Mouse (Mus musculus) liver, postnatal 0 days (tissue): ENCODE results near the gene Ccdc85c. TPM values are rescaled to one million over a fixed set of nuclear protein-coding genes. Genes with fewer than 3 reads are reported as not detected.

ENCODE experiments used
- ATAC-seq: fragments of 200-750 bp; cut with Nextera tagmentation; 2 replicates; pipeline ENCODE4 v1.8.0; 2017; ENCODE audit warnings: mild to moderate bottlenecking, moderate library complexity
- DNase-seq: peaks from one replicate; pipeline ENCODE4 v3.0.0-alpha.2; 2016
- H3K27ac ChIP-seq: fragments of 300-500 bp; sonication (generic); 2 replicates; pipeline ENCODE4 v1.5.1; 2014; ENCODE audit warnings: antibody characterized with exemption, moderate library complexity, mild to moderate bottlenecking, low read depth
- H3K27me3 ChIP-seq: fragments of 300-500 bp; sonication (generic); 2 replicates; pipeline ENCODE4 v1.6.1; 2014; ENCODE audit warnings: low read length, control low read depth, mixed read lengths; ENCODE audit not compliant: insufficient read depth
- H3K36me3 ChIP-seq: fragments of 300-500 bp; sonication (generic); replicated peaks from 2 replicates; pipeline ENCODE4 v1.6.1; 2014; ENCODE audit warnings: mild to moderate bottlenecking, control low read depth, low read length, moderate library complexity, mixed read lengths; ENCODE audit not compliant: insufficient read depth
- H3K4me1 ChIP-seq: fragments of 300-500 bp; sonication (generic); 2 replicates; pipeline ENCODE4 v1.6.1; 2014; ENCODE audit warnings: antibody characterized with exemption, mild to moderate bottlenecking, control low read depth; ENCODE audit not compliant: insufficient read depth
- H3K4me2 ChIP-seq: fragments of 300-500 bp; sonication (generic); 2 replicates; pipeline ENCODE4 v1.6.1; 2014; ENCODE audit warnings: low read depth, mild to moderate bottlenecking, low read length, moderate library complexity, mixed read lengths
- H3K4me3 ChIP-seq: fragments of 300-500 bp; sonication (generic); 2 replicates; pipeline ENCODE4 v1.5.1; 2014; ENCODE audit warnings: low read depth, low read length
- H3K9ac ChIP-seq: fragments of 300-500 bp; sonication (generic); replicated peaks from 2 replicates; pipeline ENCODE4 v1.6.1; 2014; ENCODE audit warnings: mild to moderate bottlenecking, moderate library complexity
- H3K9me3 ChIP-seq: fragments of 300-500 bp; sonication (generic); 2 replicates; pipeline ENCODE4 v1.6.1; 2016; ENCODE audit warnings: mild to moderate bottlenecking, control low read depth, low read length, mixed read lengths
- CTCF ChIP-seq: sonication (generic); IDR thresholded peaks from 2 replicates; pipeline ENCODE4 v1.5.1; 2016; ENCODE audit warnings: antibody characterized with exemption, low read depth
- EP300 ChIP-seq: IDR thresholded peaks from 2 replicates; pipeline ENCODE4 v1.6.1; 2016; ENCODE audit warnings: antibody characterized with exemption, low read depth, mild to moderate bottlenecking
- WGBS: fragments of 180-500 bp; shearing (Covaris S2); extraction: QIAGEN DNeasy Blood & Tissue Kit; methylation state at CpG from one replicate; pipeline ENCODE4 v1.1.7; 2014; ENCODE audit not compliant: insufficient replicate concordance; 5-methylcytosine and 5-hydroxymethylcytosine counted together
- polyA plus RNA-seq: library from polyadenylated mRNA; unstranded; fragments of >200 nt; fragmentation: Nextera tagmentation; extraction: Ambion mirVana; gene quantifications from 2 replicates; pipeline ENCODE4 v1.2.1, GENCODE M21; 2015

Gene Ccdc85c
- polyA plus RNA-seq, 1 experiment from 2014 or later = 1.5 TPM

- Histone ChIP-seq H3K27me3 (no peaks in the 10 kb centered on the region), H3K27ac (no peak overlapping the region), H3K4me2 (no peak overlapping the region), H3K4me1 (no peaks in the 10 kb centered on the region), H3K36me3 (peaks cover 64% of the 10 kb centered on the region), H3K9me3 (no peaks in the 10 kb centered on the region), H3K4me3 (no peak overlapping the region), H3K9ac (no peak overlapping the region)
- WGBS = 89% methylated on average over 6 of the region's 6 CpGs
- ATAC-seq (no peak), DNase-seq (no peak)
- TF ChIP-seq CTCF (peak; percentile 23; the same call in 1 of the 2 replicates), EP300 (no peak)
Observed at GRCm38 (mm10) chr12:108187541-108188091, 87.6 kb downstream of the Ccdc85c start.

GRCm38 (mm10) chr12:108181716-108182115, 93.5 kb downstream of the Ccdc85c start:
- ATAC-seq (no peak), DNase-seq (no peak)
- Histone ChIP-seq H3K9me3 (no peaks in the 10 kb centered on the region), H3K4me3 (no peak overlapping the region), H3K4me2 (no peak overlapping the region), H3K9ac (no peak overlapping the region), H3K36me3 (peaks cover 26% of the 10 kb centered on the region), H3K27me3 (no peaks in the 10 kb centered on the region), H3K27ac (no peak overlapping the region), H3K4me1 (peaks cover 19% of the 10 kb centered on the region)
- no peak for TF ChIP-seq CTCF
- no peak for TF ChIP-seq EP300
- WGBS = 86% methylated on average over 6 of the region's 6 CpGs

GRCm38 (mm10) chr12:108179321-108180266, 95.6 kb downstream of the Ccdc85c start, which contains the start of gene Ccnk:
Ccnk (plus strand) TSS chr12:108179579.
- Histone ChIP-seq H3K27ac (peak within 1 kb of the TSS; percentile 99), H3K4me2 (peak within 1 kb of the TSS; percentile 94), H3K9me3 (no peaks in the 10 kb centered on the region), H3K36me3 (peaks cover 12% of the 10 kb centered on the region), H3K9ac (peak within 1 kb of the TSS; percentile 100), H3K4me1 (peaks cover 24% of the 10 kb centered on the region), H3K27me3 (no peaks in the 10 kb centered on the region), H3K4me3 (peak within 1 kb of the TSS; percentile 99)
- TF ChIP-seq CTCF (peak; percentile 37), EP300 (peak; percentile 91)
- DNase-seq = peak; percentile 99
- peak; percentile 92 for ATAC-seq
- WGBS = under 1% methylated on average over 75 of the region's 82 CpGs

- DNase-seq (no peak), ATAC-seq (no peak)
- Histone ChIP-seq H3K9me3 (no peaks in the 10 kb centered on the region), H3K4me1 (peaks cover 24% of the 10 kb centered on the region), H3K36me3 (peaks cover 12% of the 10 kb centered on the region), H3K27ac (peak within 1 kb of the TSS; percentile 99), H3K4me3 (peak within 1 kb of the TSS; percentile 99), H3K9ac (peak within 1 kb of the TSS; percentile 100), H3K27me3 (no peaks in the 10 kb centered on the region), H3K4me2 (peak within 1 kb of the TSS; percentile 94)
- 0% methylated on average over 8 of the region's 9 CpGs for WGBS
- TF ChIP-seq CTCF = no peak
- no peak for TF ChIP-seq EP300
Observed at GRCm38 (mm10) chr12:108179246-108179320, 96.1 kb downstream of the Ccdc85c start, which contains the start of gene Setd3. Setd3 (minus strand) TSS chr12:108179314.

GRCm38 (mm10) chr12:108178331-108179245, 96.6 kb downstream of the Ccdc85c start:
- Histone ChIP-seq H3K27ac (peak overlapping the region; percentile 99), H3K36me3 (peaks cover 8% of the 10 kb centered on the region), H3K4me3 (peak overlapping the region; percentile 99), H3K4me2 (peak overlapping the region; percentile 94), H3K9ac (peak overlapping the region; percentile 100), H3K4me1 (peaks cover 27% of the 10 kb centered on the region), H3K9me3 (no peaks in the 10 kb centered on the region), H3K27me3 (no peaks in the 10 kb centered on the region)
- WGBS = under 1% methylated on average over 97 of the region's 103 CpGs
- DNase-seq = peak; percentile 72
- TF ChIP-seq EP300 (no peak), CTCF (no peak)
- peak; percentile 62 for ATAC-seq

- no peak for ATAC-seq
- Histone ChIP-seq H3K4me3 (no peak overlapping the region), H3K4me2 (peak overlapping the region; percentile 36), H3K9me3 (no peaks in the 10 kb centered on the region), H3K9ac (no peak overlapping the region), H3K27me3 (no peaks in the 10 kb centered on the region), H3K27ac (peak overlapping the region; percentile 24), H3K36me3 (no peaks in the 10 kb centered on the region), H3K4me1 (peaks cover 41% of the 10 kb centered on the region)
- TF ChIP-seq EP300 (no peak), CTCF (no peak)
- 55% methylated on average over 3 of the region's 3 CpGs for WGBS
- no peak for DNase-seq
Observed at GRCm38 (mm10) chr12:108176366-108176765, 98.9 kb downstream of the Ccdc85c start.
